Mouse (Mus musculus): ENCODE data around the gene Tedc1. TPM values are rescaled to one million over a fixed set of nuclear protein-coding genes. Genes with fewer than 3 reads are reported as not detected.
A peak's percentile ranks its signal among the peaks of the same experiment; 100 is the strongest.

Gene Tedc1
- polyA plus RNA-seq, 1 experiment from 2014 or later, result 13.3 TPM

DNA sequence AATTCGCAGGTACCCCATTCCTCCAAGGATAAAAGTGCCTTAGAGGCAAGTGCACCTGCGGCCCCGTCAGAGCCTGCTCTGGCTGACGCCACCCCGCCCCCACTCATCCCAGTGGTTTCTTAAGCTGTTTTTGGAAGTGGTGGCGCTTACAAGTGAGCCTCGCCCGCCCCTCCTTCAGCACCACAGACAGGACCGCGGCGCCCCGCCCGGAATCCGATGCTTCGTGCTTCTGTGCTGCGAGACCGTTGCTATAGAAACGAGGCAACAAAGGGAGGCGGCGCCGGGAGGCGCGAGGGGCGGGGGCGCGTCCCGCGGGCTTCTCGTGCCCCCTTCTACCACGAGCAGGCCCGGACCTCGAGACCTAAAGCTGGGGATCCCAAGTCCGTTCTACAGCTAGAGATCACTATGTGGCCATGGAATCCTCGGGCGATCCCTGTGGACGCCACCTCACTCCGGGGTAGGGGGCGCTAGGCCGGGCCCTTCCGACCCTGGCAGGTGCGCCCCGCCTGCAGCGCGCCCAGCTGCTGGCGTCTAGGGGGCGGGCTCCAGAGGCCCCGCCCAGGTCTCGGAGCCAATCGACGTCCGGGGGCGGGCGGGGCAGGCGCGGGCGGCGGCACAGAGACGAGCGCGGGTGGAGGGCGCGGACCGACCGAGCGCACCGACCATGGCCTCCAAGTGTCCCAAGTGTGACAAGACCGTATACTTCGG lies 16.2 kb upstream of the Tedc1 start, which contains the start of gene Crip2:
Crip2 (plus strand) TSS at position 329 of the 708 bp plus-strand sequence.
- Histone ChIP-seq H3K4me2 (ENCODE audit: low read length) (peak within 1 kb of the TSS; percentile 96), H3K36me3 (ENCODE audit: control insufficient read depth, insufficient read depth, low read length) (peaks cover 66% of the 10 kb centered on the region), H3K9ac (ENCODE audit: low read length) (peak within 1 kb of the TSS; percentile 99), H3K27ac (replicated peaks in 1 of 2; ENCODE audit: control insufficient read depth in 1 of 2, insufficient read depth in 1 of 2, low read depth in 2 of 2, low read length in 2 of 2) (peak within 1 kb of the TSS; percentile 97 to 99), H3K4me3 (ENCODE audit: control insufficient read depth in 1 of 2, insufficient read depth in 1 of 2, low read depth in 1 of 2, low read length in 2 of 2) (peak within 1 kb of the TSS; percentile 75 to 91), H3K9me3 (ENCODE audit: control insufficient read depth, low read length) (no peaks in the 10 kb centered on the region), H3K4me1 (ENCODE audit: control insufficient read depth in 2 of 2, insufficient read depth in 2 of 2, low read length in 2 of 2) (peaks cover 59 to 71% of the 10 kb centered on the region in 2 experiments), H3K27me3 (ENCODE audit: control insufficient read depth, insufficient read depth, low read length) (no peaks in the 10 kb centered on the region)
- WGBS, result under 1% methylated on average over 65 of the region's 68 CpGs
- peak; percentile 80 for ATAC-seq (ENCODE audit: insufficient number of reproducible peaks, insufficient read depth, low FRiP score, low read depth)

DNA sequence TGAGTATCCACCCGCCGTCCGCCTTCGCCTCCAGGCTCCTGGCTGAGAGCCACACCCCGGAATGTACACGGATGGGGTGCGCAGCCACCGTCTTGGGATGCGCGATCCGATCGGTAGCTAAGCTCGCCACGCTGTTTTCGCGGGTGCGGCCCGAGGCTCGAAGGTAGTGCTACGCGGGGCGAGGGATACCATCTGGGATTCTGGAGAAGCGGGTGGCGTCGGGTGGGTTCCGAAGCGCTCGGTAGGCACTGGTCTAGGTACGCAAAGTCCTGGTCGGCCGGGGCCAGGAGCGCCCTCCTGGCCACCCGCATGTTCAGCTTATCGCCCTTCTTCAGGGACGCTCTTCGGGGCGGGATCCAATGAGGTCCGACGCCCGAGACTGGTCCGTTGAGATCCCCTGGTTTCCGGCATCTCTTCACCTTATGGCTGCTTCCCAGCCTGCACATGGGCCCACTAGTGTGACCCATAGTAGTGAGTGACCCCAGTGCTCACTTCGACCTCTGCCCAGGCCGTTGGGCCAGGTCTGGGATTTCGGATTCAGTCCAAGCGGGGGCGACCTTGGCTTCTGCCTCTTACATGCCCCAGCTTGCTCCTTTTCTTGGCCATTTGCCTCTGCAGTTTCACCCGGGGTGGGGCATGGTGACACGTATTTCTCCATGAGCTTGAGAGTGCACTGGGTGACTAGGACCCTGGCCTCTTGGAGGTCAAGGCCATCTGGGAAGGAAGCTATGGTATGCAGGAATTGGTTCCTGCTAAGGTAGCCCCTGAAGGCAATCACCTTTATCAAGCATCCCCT lies 15.4 kb upstream of the Tedc1 start:
- peaks cover 66% of the 10 kb centered on the region for H3K36me3 ChIP-seq (ENCODE audit: control insufficient read depth, insufficient read depth, low read length)
- ATAC-seq (ENCODE audit: insufficient number of reproducible peaks, insufficient read depth, low FRiP score, low read depth), result no peak

DNA sequence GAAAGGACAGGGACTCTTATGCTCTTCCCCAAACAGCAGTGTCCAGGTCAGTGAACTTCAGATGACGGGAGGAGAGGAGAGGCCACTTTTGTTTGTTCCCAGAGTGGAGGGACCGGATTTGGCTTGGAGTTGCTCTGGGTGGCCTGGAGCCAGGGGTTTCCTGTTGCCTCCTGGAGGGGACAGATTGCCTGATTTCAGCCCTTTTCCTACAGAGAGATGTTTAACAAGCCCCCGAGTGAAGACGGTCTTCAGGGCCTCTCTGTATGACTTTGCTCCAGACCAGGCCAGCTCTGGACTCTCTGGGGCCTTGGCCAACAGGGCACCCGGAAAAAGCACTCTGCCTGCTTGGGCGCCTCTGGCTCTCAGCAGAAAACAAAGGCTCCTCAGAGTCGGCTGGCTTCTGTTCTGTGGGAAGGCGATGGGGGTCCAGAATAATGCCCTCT lies 14.7 kb upstream of the Tedc1 start:
- peak overlapping the region; percentile 99 for H3K9ac ChIP-seq (ENCODE audit: low read length)
- H3K4me1 ChIP-seq (ENCODE audit: control insufficient read depth in 2 of 2, insufficient read depth in 2 of 2, low read length in 2 of 2), result peaks cover 58 to 71% of the 10 kb centered on the region in 2 experiments
- no peak for ATAC-seq (ENCODE audit: insufficient number of reproducible peaks, insufficient read depth, low FRiP score, low read depth)

More for the DNA sequence above, 15.4 kb upstream of the Tedc1 start:
- WGBS, result under 1% methylated on average over 49 of the region's 49 CpGs
- peak overlapping the region; percentile 75 to 91 for H3K4me3 ChIP-seq (ENCODE audit: control insufficient read depth in 1 of 2, insufficient read depth in 1 of 2, low read depth in 1 of 2, low read length in 2 of 2)
- H3K4me2 ChIP-seq (ENCODE audit: low read length), result peak overlapping the region; percentile 96
- peaks cover 57 to 71% of the 10 kb centered on the region in 2 experiments for H3K4me1 ChIP-seq (ENCODE audit: control insufficient read depth in 2 of 2, insufficient read depth in 2 of 2, low read length in 2 of 2)
- no peaks in the 10 kb centered on the region for H3K9me3 ChIP-seq (ENCODE audit: control insufficient read depth, low read length)
- no peaks in the 10 kb centered on the region for H3K27me3 ChIP-seq (ENCODE audit: control insufficient read depth, insufficient read depth, low read length)
- peak overlapping the region; percentile 97 to 99 for H3K27ac ChIP-seq (replicated peaks in 1 of 2; ENCODE audit: control insufficient read depth in 1 of 2, insufficient read depth in 1 of 2, low read depth in 2 of 2, low read length in 2 of 2)
- H3K9ac ChIP-seq (ENCODE audit: low read length), result peak overlapping the region; percentile 99

DNA sequence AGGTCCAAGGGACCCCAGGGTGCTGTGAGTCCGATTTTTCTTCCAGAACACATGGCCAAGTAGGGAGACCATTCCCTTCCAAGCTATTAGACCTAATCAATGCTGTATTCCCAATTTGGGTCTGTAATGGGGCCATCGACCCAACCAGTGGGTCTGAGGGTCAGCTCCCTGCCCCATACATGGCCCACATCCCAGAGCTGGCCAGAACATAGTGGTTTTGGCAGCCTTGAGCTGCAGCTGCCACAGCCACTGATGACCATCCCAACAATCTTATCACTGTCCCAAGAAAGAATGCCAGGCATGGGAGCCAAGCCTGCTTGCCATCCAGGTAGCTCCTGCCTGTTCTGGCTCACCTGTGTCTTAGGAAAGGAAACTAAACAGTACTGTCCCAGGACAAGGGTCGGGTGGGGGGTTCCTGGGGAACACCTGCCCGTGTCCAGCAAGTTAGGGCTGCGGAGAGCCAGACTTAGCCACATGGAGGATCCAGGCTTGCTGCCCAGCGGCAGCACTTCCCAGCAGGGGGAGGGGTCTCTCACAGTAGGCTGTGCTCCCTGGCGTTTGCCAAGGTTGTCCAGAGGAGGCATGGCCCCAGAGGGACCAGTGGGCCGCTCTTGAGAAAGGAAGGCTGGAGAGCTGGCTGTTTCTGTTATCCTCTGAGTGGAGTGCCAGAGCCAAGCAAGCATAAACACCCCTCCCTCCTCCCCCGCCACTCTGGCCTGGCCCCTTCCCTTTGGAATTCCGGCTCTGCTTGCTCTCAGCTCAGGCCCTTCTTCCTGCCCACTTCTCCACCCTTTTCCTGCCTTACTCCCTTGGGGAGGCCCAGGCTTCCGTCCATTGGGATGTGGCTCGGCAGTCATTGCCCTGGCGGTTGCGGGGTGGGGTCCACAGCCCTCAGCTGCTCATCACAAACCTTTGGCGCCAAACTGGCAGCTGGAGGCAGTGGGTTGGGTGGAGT lies 13.9 kb upstream of the Tedc1 start:
- Histone ChIP-seq H3K27me3 (ENCODE audit: control insufficient read depth, insufficient read depth, low read length) (no peaks in the 10 kb centered on the region), H3K27ac (replicated peaks in 1 of 2; ENCODE audit: control insufficient read depth in 1 of 2, insufficient read depth in 1 of 2, low read depth in 2 of 2, low read length in 2 of 2) (peak overlapping the region; percentile 97 to 99), H3K36me3 (ENCODE audit: control insufficient read depth, insufficient read depth, low read length) (peaks cover 65% of the 10 kb centered on the region), H3K9me3 (ENCODE audit: control insufficient read depth, low read length) (no peaks in the 10 kb centered on the region), H3K4me1 (ENCODE audit: control insufficient read depth in 2 of 2, insufficient read depth in 2 of 2, low read length in 2 of 2) (peaks cover 58 to 71% of the 10 kb centered on the region in 2 experiments), H3K9ac (ENCODE audit: low read length) (peak overlapping the region; percentile 99), H3K4me3 (ENCODE audit: control insufficient read depth in 1 of 2, insufficient read depth in 1 of 2, low read depth in 1 of 2, low read length in 2 of 2) (peak overlapping the region; percentile 75 to 91), H3K4me2 (ENCODE audit: low read length) (peak overlapping the region; percentile 96)
- WGBS, result 2% methylated on average over 15 of the region's 15 CpGs
- ATAC-seq (ENCODE audit: insufficient number of reproducible peaks, insufficient read depth, low FRiP score, low read depth), result peak; percentile 49

More for the DNA sequence above, 14.7 kb upstream of the Tedc1 start:
- 11% methylated on average over 8 of the region's 8 CpGs for WGBS
- peak overlapping the region; percentile 97 to 99 for H3K27ac ChIP-seq (replicated peaks in 1 of 2; ENCODE audit: control insufficient read depth in 1 of 2, insufficient read depth in 1 of 2, low read depth in 2 of 2, low read length in 2 of 2)
- peak overlapping the region; percentile 75 to 91 for H3K4me3 ChIP-seq (ENCODE audit: control insufficient read depth in 1 of 2, insufficient read depth in 1 of 2, low read depth in 1 of 2, low read length in 2 of 2)
- no peaks in the 10 kb centered on the region for H3K27me3 ChIP-seq (ENCODE audit: control insufficient read depth, insufficient read depth, low read length)
- H3K36me3 ChIP-seq (ENCODE audit: control insufficient read depth, insufficient read depth, low read length), result peaks cover 66% of the 10 kb centered on the region
- peak overlapping the region; percentile 96 for H3K4me2 ChIP-seq (ENCODE audit: low read length)
- H3K9me3 ChIP-seq (ENCODE audit: control insufficient read depth, low read length), result no peaks in the 10 kb centered on the region

DNA sequence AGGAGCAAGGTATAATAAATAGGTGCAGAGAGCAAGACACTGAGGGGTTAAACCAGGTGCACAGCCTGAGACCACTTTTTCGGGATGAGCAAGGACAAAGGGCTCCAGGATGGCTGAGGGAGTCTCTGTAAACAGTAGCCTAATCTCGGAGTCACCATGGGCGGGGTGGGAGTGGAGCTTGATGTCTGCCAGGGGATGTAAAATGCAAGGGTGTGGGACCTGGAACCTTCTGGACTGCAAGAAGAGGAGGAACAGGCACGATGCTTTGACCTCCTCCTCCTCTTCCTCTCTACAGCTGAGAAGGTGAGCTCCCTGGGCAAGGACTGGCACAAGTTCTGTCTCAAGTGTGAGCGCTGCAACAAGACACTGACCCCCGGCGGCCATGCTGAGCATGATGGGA lies 13.1 kb upstream of the Tedc1 start:
- Histone ChIP-seq H3K9ac (ENCODE audit: low read length) (peak overlapping the region; percentile 99), H3K4me2 (ENCODE audit: low read length) (peak overlapping the region; percentile 96), H3K36me3 (ENCODE audit: control insufficient read depth, insufficient read depth, low read length) (peaks cover 62% of the 10 kb centered on the region), H3K27ac (replicated peaks in 1 of 2; ENCODE audit: control insufficient read depth in 1 of 2, insufficient read depth in 1 of 2, low read depth in 2 of 2, low read length in 2 of 2) (peak overlapping the region; percentile 97 to 99), H3K9me3 (ENCODE audit: control insufficient read depth, low read length) (no peaks in the 10 kb centered on the region), H3K4me3 (ENCODE audit: control insufficient read depth in 1 of 2, insufficient read depth in 1 of 2, low read depth in 1 of 2, low read length in 2 of 2) (peak overlapping the region; percentile 75 to 91), H3K4me1 (ENCODE audit: control insufficient read depth in 2 of 2, insufficient read depth in 2 of 2, low read length in 2 of 2) (peaks cover 60 to 73% of the 10 kb centered on the region in 2 experiments), H3K27me3 (ENCODE audit: control insufficient read depth, insufficient read depth, low read length) (no peaks in the 10 kb centered on the region)
- ATAC-seq (ENCODE audit: insufficient number of reproducible peaks, insufficient read depth, low FRiP score, low read depth), result no peak
- 47% methylated on average over 7 of the region's 7 CpGs for WGBS

DNA sequence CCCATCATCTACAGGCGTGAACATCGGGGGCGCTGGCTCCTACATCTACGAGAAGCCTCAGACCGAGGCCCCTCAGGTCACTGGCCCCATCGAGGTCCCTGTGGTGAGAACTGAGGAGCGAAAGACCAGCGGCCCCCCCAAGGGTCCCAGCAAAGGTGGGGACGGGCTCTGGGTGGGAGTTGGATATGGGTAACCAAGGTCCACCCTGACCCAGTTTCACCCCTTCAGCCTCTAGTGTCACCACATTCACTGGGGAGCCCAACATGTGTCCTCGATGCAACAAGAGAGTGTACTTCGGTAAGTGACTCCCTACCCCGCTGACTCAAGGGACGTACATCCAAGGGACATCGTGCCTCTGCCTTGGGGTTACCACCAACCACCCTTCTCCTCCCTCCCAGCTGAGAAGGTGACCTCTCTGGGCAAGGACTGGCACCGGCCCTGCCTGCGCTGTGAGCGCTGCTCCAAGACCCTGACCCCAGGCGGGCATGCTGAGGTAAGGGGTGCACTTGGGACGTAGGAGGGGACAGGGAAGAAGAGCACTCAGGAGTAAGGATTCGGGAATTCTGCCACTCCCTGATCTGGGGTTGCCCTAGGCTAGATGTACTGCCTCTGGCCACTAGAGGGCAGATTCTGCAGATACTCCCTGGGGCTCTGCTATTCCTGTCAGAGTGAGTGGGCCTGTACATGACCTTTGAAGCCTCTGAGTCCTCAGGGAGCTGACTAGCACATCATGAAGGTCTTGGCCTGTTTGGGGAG lies 12.0 kb upstream of the Tedc1 start:
- Histone ChIP-seq H3K4me2 (ENCODE audit: low read length) (peak overlapping the region; percentile 96), H3K4me3 (ENCODE audit: control insufficient read depth in 1 of 2, insufficient read depth in 1 of 2, low read depth in 1 of 2, low read length in 2 of 2) (peak overlapping the region in 1 of 2 experiments; percentile 91; a peak in 2 of 4 replicates), H3K36me3 (ENCODE audit: control insufficient read depth, insufficient read depth, low read length) (peaks cover 55% of the 10 kb centered on the region), H3K9me3 (ENCODE audit: control insufficient read depth, low read length) (no peaks in the 10 kb centered on the region), H3K27ac (replicated peaks in 1 of 2; ENCODE audit: control insufficient read depth in 1 of 2, insufficient read depth in 1 of 2, low read depth in 2 of 2, low read length in 2 of 2) (peak overlapping the region; percentile 1 to 99; a peak in 3 of 4 replicates), H3K9ac (ENCODE audit: low read length) (peak overlapping the region; percentile 99), H3K27me3 (ENCODE audit: control insufficient read depth, insufficient read depth, low read length) (no peaks in the 10 kb centered on the region), H3K4me1 (ENCODE audit: control insufficient read depth in 2 of 2, insufficient read depth in 2 of 2, low read length in 2 of 2) (peaks cover 57 to 71% of the 10 kb centered on the region in 2 experiments)
- WGBS, result 66% methylated on average over 20 of the region's 20 CpGs
- ATAC-seq (ENCODE audit: insufficient number of reproducible peaks, insufficient read depth, low FRiP score, low read depth), result no peak
